Mouse (Mus musculus): ENCODE data around the gene D930007J09Rik.

GRCm38 (mm10) chr13:32759036-32759435 is 43.6 kb downstream of the D930007J09Rik start:
- TF ChIP-seq CTCF (IDR thresholded peaks at IDR 0.05; ENCODE audit: low read depth), result no peak
- TF ChIP-seq EP300 (optimal IDR thresholded peaks at IDR 0.05), result no peak
